Mouse (Mus musculus): ENCODE data around the gene Mesp2. TPM values are rescaled to one million over a fixed set of nuclear protein-coding genes. Genes with fewer than 3 reads are reported as not detected.

The Mesp2 gene
- polyA plus RNA-seq, 2 experiments = 0.65 to 0.67 TPM

DNA sequence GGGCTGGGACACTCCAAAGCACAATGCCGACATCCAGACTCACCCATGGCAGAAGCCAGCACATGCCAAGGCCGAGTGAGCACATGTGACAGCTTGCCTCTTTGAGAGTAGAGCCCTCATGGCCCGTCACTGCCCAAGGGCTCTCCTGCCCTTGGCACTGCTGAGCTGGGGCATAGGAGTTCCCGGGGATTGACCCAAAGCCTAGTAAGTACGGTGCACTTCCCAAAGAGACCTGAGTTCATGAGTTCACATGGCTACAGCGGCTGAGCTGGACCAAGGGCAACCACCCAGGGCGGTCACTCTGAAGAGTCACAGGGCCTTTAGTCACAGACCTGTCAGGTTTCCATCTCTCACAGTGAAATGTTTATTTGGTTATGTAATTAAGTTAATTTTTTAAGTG is 2.0 kb upstream of the Mesp2 start:
- Histone ChIP-seq H3K36me3 (ENCODE audit: control insufficient read depth, insufficient read depth, low read length) (no peaks in the 10 kb centered on the region), H3K4me1 (ENCODE audit: control insufficient read depth, insufficient read depth, low read length) (0 out of 2 replicates have a peak, but pooled peaks cover 4% of the 10 kb centered on the region), H3K27ac (replicated peaks; ENCODE audit: low read depth, low read length) (no peak overlapping the region), H3K9ac (ENCODE audit: low read depth, low read length, severe bottlenecking) (no peak overlapping the region), H3K27me3 (ENCODE audit: control insufficient read depth, insufficient read depth, low read length) (peaks cover 16% of the 10 kb centered on the region), H3K4me2 (replicated peaks; ENCODE audit: low read depth, low read length, severe bottlenecking) (no peak overlapping the region), H3K9me3 (ENCODE audit: control insufficient read depth, low read length) (no peaks in the 10 kb centered on the region), H3K4me3 (replicated peaks; ENCODE audit: low read length) (no peak overlapping the region)
- WGBS = 84% methylated on average over 7 of the region's 7 CpGs
- no peak for ATAC-seq (ENCODE audit: low FRiP score, low read depth)
- DNase-seq (ENCODE audit: low spot score) = no peak
- no peak for TF ChIP-seq POLR2A (IDR thresholded peaks at IDR 0.05; ENCODE audit: borderline replicate concordance, extremely low read depth, insufficient read depth, insufficient read length)

GRCm38 (mm10) chr7:79813409-79813808 is 2.9 kb downstream of the Mesp2 start:
- no peak for DNase-seq (ENCODE audit: low spot score)
- 87% methylated on average over 1 of the region's 1 CpGs for WGBS
- no peak for TF ChIP-seq POLR2A (IDR thresholded peaks at IDR 0.05; ENCODE audit: borderline replicate concordance, extremely low read depth, insufficient read depth, insufficient read length)

GRCm38 (mm10) chr7:79818321-79818720 is 7.8 kb downstream of the Mesp2 start:
- H3K36me3 ChIP-seq (ENCODE audit: control insufficient read depth, insufficient read depth, low read length) = 0 out of 2 replicates have a peak, but pooled peaks cover 5% of the 10 kb centered on the region
- TF ChIP-seq POLR2A (IDR thresholded peaks at IDR 0.05; ENCODE audit: borderline replicate concordance, extremely low read depth, insufficient read depth, insufficient read length) = no peak
- DNase-seq (ENCODE audit: low spot score) (no peak), ATAC-seq (ENCODE audit: low FRiP score, low read depth) (no peak)
- H3K9ac ChIP-seq (ENCODE audit: low read depth, low read length, severe bottlenecking) = no peak overlapping the region
- H3K27me3 ChIP-seq (ENCODE audit: control insufficient read depth, insufficient read depth, low read length) = no peaks in the 10 kb centered on the region
- no peak overlapping the region for H3K27ac ChIP-seq (replicated peaks; ENCODE audit: low read depth, low read length)
- no peak overlapping the region for H3K4me3 ChIP-seq (replicated peaks; ENCODE audit: low read length)
- H3K4me2 ChIP-seq (replicated peaks; ENCODE audit: low read depth, low read length, severe bottlenecking) = no peak overlapping the region
- H3K4me1 ChIP-seq (ENCODE audit: control insufficient read depth, insufficient read depth, low read length) = no peaks in the 10 kb centered on the region
- no peaks in the 10 kb centered on the region for H3K9me3 ChIP-seq (ENCODE audit: control insufficient read depth, low read length)
- 8% methylated on average over 6 of the region's 6 CpGs for WGBS

More at GRCm38 (mm10) chr7:79813409-79813808, 2.9 kb downstream of the Mesp2 start:
- H3K4me1 ChIP-seq (ENCODE audit: control insufficient read depth, insufficient read depth, low read length) = 0 out of 2 replicates have a peak, but pooled peaks cover 4% of the 10 kb centered on the region
- no peak for ATAC-seq (ENCODE audit: low FRiP score, low read depth)
- H3K36me3 ChIP-seq (ENCODE audit: control insufficient read depth, insufficient read depth, low read length) = no peaks in the 10 kb centered on the region
- H3K9me3 ChIP-seq (ENCODE audit: control insufficient read depth, low read length) = no peaks in the 10 kb centered on the region
- no peak overlapping the region for H3K9ac ChIP-seq (ENCODE audit: low read depth, low read length, severe bottlenecking)
- no peak overlapping the region for H3K4me2 ChIP-seq (replicated peaks; ENCODE audit: low read depth, low read length, severe bottlenecking)
- no peak overlapping the region for H3K27ac ChIP-seq (replicated peaks; ENCODE audit: low read depth, low read length)
- H3K4me3 ChIP-seq (replicated peaks; ENCODE audit: low read length) = no peak overlapping the region
- H3K27me3 ChIP-seq (ENCODE audit: control insufficient read depth, insufficient read depth, low read length) = peaks cover 16% of the 10 kb centered on the region

- TF ChIP-seq POLR2A (IDR thresholded peaks at IDR 0.05; ENCODE audit: borderline replicate concordance, extremely low read depth, insufficient read depth, insufficient read length) = no peak
- Histone ChIP-seq H3K9me3 (ENCODE audit: control insufficient read depth, low read length) (no peaks in the 10 kb centered on the region), H3K4me3 (replicated peaks; ENCODE audit: low read length) (no peak overlapping the region), H3K27me3 (ENCODE audit: control insufficient read depth, insufficient read depth, low read length) (no peaks in the 10 kb centered on the region), H3K36me3 (ENCODE audit: control insufficient read depth, insufficient read depth, low read length) (peaks cover 13% of the 10 kb centered on the region; the same call in 1 of the 2 replicates), H3K4me2 (replicated peaks; ENCODE audit: low read depth, low read length, severe bottlenecking) (no peak overlapping the region), H3K9ac (ENCODE audit: low read depth, low read length, severe bottlenecking) (no peak overlapping the region), H3K4me1 (ENCODE audit: control insufficient read depth, insufficient read depth, low read length) (no peaks in the 10 kb centered on the region), H3K27ac (replicated peaks; ENCODE audit: low read depth, low read length) (no peak overlapping the region)
- DNase-seq (ENCODE audit: low spot score) (no peak), ATAC-seq (ENCODE audit: low FRiP score, low read depth) (no peak)
- 36% methylated on average over 4 of the region's 4 CpGs for WGBS
Measured at GRCm38 (mm10) chr7:79819515-79819914, 9.0 kb downstream of the Mesp2 start.

GRCm38 (mm10) chr7:79819996-79820395 is 9.5 kb downstream of the Mesp2 start:
- Histone ChIP-seq H3K4me2 (replicated peaks; ENCODE audit: low read depth, low read length, severe bottlenecking) (no peak overlapping the region), H3K9me3 (ENCODE audit: control insufficient read depth, low read length) (no peaks in the 10 kb centered on the region), H3K27ac (replicated peaks; ENCODE audit: low read depth, low read length) (no peak overlapping the region), H3K4me1 (ENCODE audit: control insufficient read depth, insufficient read depth, low read length) (no peaks in the 10 kb centered on the region), H3K36me3 (ENCODE audit: control insufficient read depth, insufficient read depth, low read length) (peaks cover 18% of the 10 kb centered on the region), H3K9ac (ENCODE audit: low read depth, low read length, severe bottlenecking) (no peak overlapping the region), H3K27me3 (ENCODE audit: control insufficient read depth, insufficient read depth, low read length) (no peaks in the 10 kb centered on the region), H3K4me3 (replicated peaks; ENCODE audit: low read length) (no peak overlapping the region)
- DNase-seq (ENCODE audit: low spot score) = no peak
- 47% methylated on average over 11 of the region's 11 CpGs for WGBS
- no peak for ATAC-seq (ENCODE audit: low FRiP score, low read depth)
- TF ChIP-seq POLR2A (IDR thresholded peaks at IDR 0.05; ENCODE audit: borderline replicate concordance, extremely low read depth, insufficient read depth, insufficient read length) = no peak
